Mouse (Mus musculus): ENCODE data around the gene Ube2s. TPM values are rescaled to one million over a fixed set of nuclear protein-coding genes. Genes with fewer than 3 reads are reported as not detected.
"Not testable (repeated sequence)": the region's sequence is repeated elsewhere in the genome, so short reads cannot be mapped to it uniquely, and the experiment has no call there.

Ube2s gene
- total RNA-seq, 4 experiments from 2014 or later = 96.8 to 127 (median 118) TPM

GRCm38 (mm10) chr7:4820925-4821324 is 8.5 kb upstream of the Ube2s start:
- DNase-seq = not testable (repeated sequence)

GRCm38 (mm10) chr7:4816559-4816958 is 4.2 kb upstream of the Ube2s start:
- DNase-seq = no peak

GRCm38 (mm10) chr7:4813105-4813791 is 858 bp upstream of the Ube2s start:
- no peak for DNase-seq

- DNase-seq = peak; percentile 31
These were observed 518 bp downstream of the Ube2s start for GRCm38 (mm10) chr7:4811842-4812302.

GRCm38 (mm10) chr7:4811131-4811530 is 1.3 kb downstream of the Ube2s start:
- DNase-seq = not testable (repeated sequence)

GRCm38 (mm10) chr7:4806716-4807115 is 5.7 kb downstream of the Ube2s start:
- DNase-seq = no peak

- DNase-seq = no peak
These were observed 10.1 kb downstream of the Ube2s start for GRCm38 (mm10) chr7:4802247-4802646.

- no peak for DNase-seq
These were observed 16.5 kb downstream of the Ube2s start for GRCm38 (mm10) chr7:4795767-4796433.

GRCm38 (mm10) chr7:4794631-4795168 is 17.7 kb downstream of the Ube2s start:
- DNase-seq = no peak

- no peak for DNase-seq
These were observed 18.7 kb downstream of the Ube2s start for GRCm38 (mm10) chr7:4793674-4794073.

GRCm38 (mm10) chr7:4793248-4793647 is 19.1 kb downstream of the Ube2s start:
- DNase-seq = not testable (repeated sequence)

GRCm38 (mm10) chr7:4792278-4793212 is 19.8 kb downstream of the Ube2s start, which contains the start of gene Rpl28:
TSS of gene Rpl28 (plus strand) at chr7:4792874.
- DNase-seq = peak; percentile 95

- DNase-seq = peak; percentile 27
These were observed 22.9 kb downstream of the Ube2s start, which contains the start of gene Tmem238 for GRCm38 (mm10) chr7:4789436-4789935. TSS of gene Tmem238 (minus strand) at chr7:4789656.

- peak; percentile 50 for DNase-seq
These were observed 23.6 kb downstream of the Ube2s start for GRCm38 (mm10) chr7:4788499-4789435.

GRCm38 (mm10) chr7:4783667-4784268 is 28.6 kb downstream of the Ube2s start:
- DNase-seq = no peak

GRCm38 (mm10) chr7:4782759-4783158 is 29.6 kb downstream of the Ube2s start, which contains the start of the genes Il11 and Tmem190:
TSS of gene Il11 (minus strand) at chr7:4782859.
TSS of gene Tmem190 (plus strand) at chr7:4782937.
- DNase-seq = no peak

GRCm38 (mm10) chr7:4782130-4782529 is 30.3 kb downstream of the Ube2s start:
- no peak for DNase-seq

- no peak for DNase-seq
These were observed 32.5 kb downstream of the Ube2s start for GRCm38 (mm10) chr7:4779921-4780320.

- DNase-seq = no peak
These were observed 34.3 kb downstream of the Ube2s start for GRCm38 (mm10) chr7:4777851-4778637.

Data from adrenal gland, adult 8-10 months (tissue).